Mouse (Mus musculus): Measurements from ENCODE around the gene Spata2. TPM values are rescaled to one million over a fixed set of nuclear protein-coding genes. Genes with fewer than 3 reads are reported as not detected.

Spata2 gene
- polyA plus RNA-seq, 1 experiment from 2014 or later: 23.1 TPM

GRCm38 (mm10) chr2:167478128-167478527, 14.6 kb downstream of the Spata2 start:
- Histone ChIP-seq H3K4me3 (ENCODE audit: low read depth, low read length) (no peak overlapping the region), H3K36me3 (ENCODE audit: control insufficient read depth, insufficient read depth, low read length) (peaks cover 8% of the 10 kb centered on the region), H3K4me1 (ENCODE audit: control insufficient read depth, insufficient read depth, low read length) (peaks cover 6% of the 10 kb centered on the region; the same call in 1 of the 2 replicates), H3K27ac (ENCODE audit: low read depth, low read length) (no peak overlapping the region), H3K27me3 (ENCODE audit: control insufficient read depth, insufficient read depth, low read length) (no peaks in the 10 kb centered on the region), H3K9me3 (ENCODE audit: control insufficient read depth, low read length) (no peaks in the 10 kb centered on the region), H3K4me2 (ENCODE audit: low read depth) (no peak overlapping the region), H3K9ac (ENCODE audit: low read length) (no peak overlapping the region)
- DNase-seq (ENCODE audit: low spot score): no peak
- no peak for ATAC-seq (ENCODE audit: insufficient read depth, low FRiP score, low TSS enrichment)
- 38% methylated on average over 2 of the region's 2 CpGs for WGBS

- H3K4me3 ChIP-seq (ENCODE audit: low read depth, low read length): no peak overlapping the region
- no peaks in the 10 kb centered on the region for H3K9me3 ChIP-seq (ENCODE audit: control insufficient read depth, low read length)
- H3K27ac ChIP-seq (ENCODE audit: low read depth, low read length): 0 out of 2 replicates have a peak overlapping the region, but pooled peaks have one; percentile 34
- no peak overlapping the region for H3K9ac ChIP-seq (ENCODE audit: low read length)
- H3K36me3 ChIP-seq (ENCODE audit: control insufficient read depth, insufficient read depth, low read length): peaks cover 7% of the 10 kb centered on the region
- peaks cover 6% of the 10 kb centered on the region; the same call in 1 of the 2 replicates for H3K4me1 ChIP-seq (ENCODE audit: control insufficient read depth, insufficient read depth, low read length)
- 78% methylated on average over 4 of the region's 4 CpGs for WGBS
- H3K4me2 ChIP-seq (ENCODE audit: low read depth): no peak overlapping the region
- DNase-seq (ENCODE audit: low spot score) (no peak), ATAC-seq (ENCODE audit: insufficient read depth, low FRiP score, low TSS enrichment) (no peak)
- H3K27me3 ChIP-seq (ENCODE audit: control insufficient read depth, insufficient read depth, low read length): no peaks in the 10 kb centered on the region
Observed at GRCm38 (mm10) chr2:167476762-167477161, 15.9 kb downstream of the Spata2 start.

- Histone ChIP-seq H3K4me1 (ENCODE audit: control insufficient read depth, insufficient read depth, low read length) (peaks cover 6% of the 10 kb centered on the region; the same call in 1 of the 2 replicates), H3K9ac (ENCODE audit: low read length) (no peak overlapping the region), H3K9me3 (ENCODE audit: control insufficient read depth, low read length) (no peaks in the 10 kb centered on the region), H3K36me3 (ENCODE audit: control insufficient read depth, insufficient read depth, low read length) (peaks cover 7% of the 10 kb centered on the region), H3K4me3 (ENCODE audit: low read depth, low read length) (no peak overlapping the region), H3K27ac (ENCODE audit: low read depth, low read length) (0 out of 2 replicates have a peak overlapping the region, but pooled peaks have one; percentile 34), H3K27me3 (ENCODE audit: control insufficient read depth, insufficient read depth, low read length) (no peaks in the 10 kb centered on the region), H3K4me2 (ENCODE audit: low read depth) (no peak overlapping the region)
- 28% methylated on average over 7 of the region's 7 CpGs for WGBS
- no peak for ATAC-seq (ENCODE audit: insufficient read depth, low FRiP score, low TSS enrichment)
- DNase-seq (ENCODE audit: low spot score): peak; percentile 41
Observed at GRCm38 (mm10) chr2:167476200-167476688, 16.4 kb downstream of the Spata2 start.

GRCm38 (mm10) chr2:167475596-167475995, 17.1 kb downstream of the Spata2 start:
- DNase-seq (ENCODE audit: low spot score) (no peak), ATAC-seq (ENCODE audit: insufficient read depth, low FRiP score, low TSS enrichment) (no peak)
- no peak overlapping the region for H3K4me2 ChIP-seq (ENCODE audit: low read depth)
- H3K27me3 ChIP-seq (ENCODE audit: control insufficient read depth, insufficient read depth, low read length): no peaks in the 10 kb centered on the region
- 90% methylated on average over 5 of the region's 5 CpGs for WGBS
- H3K9ac ChIP-seq (ENCODE audit: low read length): no peak overlapping the region
- no peak overlapping the region for H3K4me3 ChIP-seq (ENCODE audit: low read depth, low read length)
- no peaks in the 10 kb centered on the region for H3K9me3 ChIP-seq (ENCODE audit: control insufficient read depth, low read length)
- peaks cover 9% of the 10 kb centered on the region for H3K36me3 ChIP-seq (ENCODE audit: control insufficient read depth, insufficient read depth, low read length)
- H3K27ac ChIP-seq (ENCODE audit: low read depth, low read length): no peak overlapping the region
- peaks cover 6% of the 10 kb centered on the region; the same call in 1 of the 2 replicates for H3K4me1 ChIP-seq (ENCODE audit: control insufficient read depth, insufficient read depth, low read length)

GRCm38 (mm10) chr2:167474218-167474617, 18.5 kb downstream of the Spata2 start:
- Histone ChIP-seq H3K27ac (ENCODE audit: low read depth, low read length) (no peak overlapping the region), H3K4me3 (ENCODE audit: low read depth, low read length) (no peak overlapping the region), H3K36me3 (ENCODE audit: control insufficient read depth, insufficient read depth, low read length) (peaks cover 11% of the 10 kb centered on the region), H3K4me1 (ENCODE audit: control insufficient read depth, insufficient read depth, low read length) (peaks cover 6% of the 10 kb centered on the region; the same call in 1 of the 2 replicates), H3K4me2 (ENCODE audit: low read depth) (no peak overlapping the region), H3K9ac (ENCODE audit: low read length) (no peak overlapping the region), H3K27me3 (ENCODE audit: control insufficient read depth, insufficient read depth, low read length) (no peaks in the 10 kb centered on the region), H3K9me3 (ENCODE audit: control insufficient read depth, low read length) (no peaks in the 10 kb centered on the region)
- ATAC-seq (ENCODE audit: insufficient read depth, low FRiP score, low TSS enrichment) (no peak), DNase-seq (ENCODE audit: low spot score) (no peak)
- 92% methylated on average over 6 of the region's 6 CpGs for WGBS

GRCm38 (mm10) chr2:167471585-167471984, 21.1 kb downstream of the Spata2 start:
- H3K4me3 ChIP-seq (ENCODE audit: low read depth, low read length): no peak overlapping the region
- no peak for ATAC-seq (ENCODE audit: insufficient read depth, low FRiP score, low TSS enrichment)
- H3K27me3 ChIP-seq (ENCODE audit: control insufficient read depth, insufficient read depth, low read length): no peaks in the 10 kb centered on the region
- H3K4me1 ChIP-seq (ENCODE audit: control insufficient read depth, insufficient read depth, low read length): peaks cover 6% of the 10 kb centered on the region; the same call in 1 of the 2 replicates
- no peak overlapping the region for H3K9ac ChIP-seq (ENCODE audit: low read length)
- DNase-seq (ENCODE audit: low spot score): no peak
- H3K36me3 ChIP-seq (ENCODE audit: control insufficient read depth, insufficient read depth, low read length): peaks cover 11% of the 10 kb centered on the region
- H3K4me2 ChIP-seq (ENCODE audit: low read depth): no peak overlapping the region
- H3K9me3 ChIP-seq (ENCODE audit: control insufficient read depth, low read length): no peaks in the 10 kb centered on the region
- H3K27ac ChIP-seq (ENCODE audit: low read depth, low read length): no peak overlapping the region
- WGBS: 91% methylated on average over 6 of the region's 6 CpGs

GRCm38 (mm10) chr2:167470611-167471010, 22.1 kb downstream of the Spata2 start:
- Histone ChIP-seq H3K4me2 (ENCODE audit: low read depth) (no peak overlapping the region), H3K4me3 (ENCODE audit: low read depth, low read length) (no peak overlapping the region), H3K9ac (ENCODE audit: low read length) (no peak overlapping the region), H3K27me3 (ENCODE audit: control insufficient read depth, insufficient read depth, low read length) (no peaks in the 10 kb centered on the region), H3K9me3 (ENCODE audit: control insufficient read depth, low read length) (no peaks in the 10 kb centered on the region), H3K27ac (ENCODE audit: low read depth, low read length) (no peak overlapping the region), H3K4me1 (ENCODE audit: control insufficient read depth, insufficient read depth, low read length) (no peaks in the 10 kb centered on the region), H3K36me3 (ENCODE audit: control insufficient read depth, insufficient read depth, low read length) (peaks cover 11% of the 10 kb centered on the region)
- DNase-seq (ENCODE audit: low spot score) (no peak), ATAC-seq (ENCODE audit: insufficient read depth, low FRiP score, low TSS enrichment) (no peak)
- 92% methylated on average over 3 of the region's 3 CpGs for whole genome bisulfite sequencing

- no peaks in the 10 kb centered on the region for H3K27me3 ChIP-seq (ENCODE audit: control insufficient read depth, insufficient read depth, low read length)
- H3K27ac ChIP-seq (ENCODE audit: low read depth, low read length): no peak overlapping the region
- no peak for DNase-seq (ENCODE audit: low spot score)
- no peaks in the 10 kb centered on the region for H3K4me1 ChIP-seq (ENCODE audit: control insufficient read depth, insufficient read depth, low read length)
- ATAC-seq (ENCODE audit: insufficient read depth, low FRiP score, low TSS enrichment): no peak
- H3K9me3 ChIP-seq (ENCODE audit: control insufficient read depth, low read length): no peaks in the 10 kb centered on the region
- H3K9ac ChIP-seq (ENCODE audit: low read length): no peak overlapping the region
- 87% methylated on average over 6 of the region's 6 CpGs for WGBS
- no peak overlapping the region for H3K4me3 ChIP-seq (ENCODE audit: low read depth, low read length)
- H3K36me3 ChIP-seq (ENCODE audit: control insufficient read depth, insufficient read depth, low read length): peaks cover 7% of the 10 kb centered on the region
- H3K4me2 ChIP-seq (ENCODE audit: low read depth): no peak overlapping the region
Observed at GRCm38 (mm10) chr2:167468444-167468843, 24.2 kb downstream of the Spata2 start.

GRCm38 (mm10) chr2:167467214-167467613, 25.5 kb downstream of the Spata2 start:
- H3K27ac ChIP-seq (ENCODE audit: low read depth, low read length): no peak overlapping the region
- 81% methylated on average over 5 of the region's 5 CpGs for WGBS
- no peak overlapping the region for H3K4me3 ChIP-seq (ENCODE audit: low read depth, low read length)
- ATAC-seq (ENCODE audit: insufficient read depth, low FRiP score, low TSS enrichment) (no peak), DNase-seq (ENCODE audit: low spot score) (no peak)
- H3K27me3 ChIP-seq (ENCODE audit: control insufficient read depth, insufficient read depth, low read length): no peaks in the 10 kb centered on the region
- H3K9ac ChIP-seq (ENCODE audit: low read length): no peak overlapping the region
- no peaks in the 10 kb centered on the region for H3K9me3 ChIP-seq (ENCODE audit: control insufficient read depth, low read length)
- no peaks in the 10 kb centered on the region for H3K4me1 ChIP-seq (ENCODE audit: control insufficient read depth, insufficient read depth, low read length)
- peaks cover 6% of the 10 kb centered on the region; the same call in 1 of the 2 replicates for H3K36me3 ChIP-seq (ENCODE audit: control insufficient read depth, insufficient read depth, low read length)
- no peak overlapping the region for H3K4me2 ChIP-seq (ENCODE audit: low read depth)

All from neural tube, embryonic 11.5 days (tissue).